Mouse (Mus musculus): ENCODE measurements around the gene Slc25a23. TPM values are rescaled to one million over a fixed set of nuclear protein-coding genes. Genes with fewer than 3 reads are reported as not detected.

The Slc25a23 gene
- polyA plus RNA-seq, 1 experiment, result 8.8 TPM

GRCm38 (mm10) chr17:57012245-57012795 is 47.3 kb downstream of the Slc25a23 start:
- H3K4me1 ChIP-seq (ENCODE audit: control insufficient read depth, insufficient read depth, low read length), result peaks cover 5% of the 10 kb centered on the region
- H3K36me3 ChIP-seq (ENCODE audit: control insufficient read depth, insufficient read depth, low read length), result no peaks in the 10 kb centered on the region; the same call in 1 of the 2 replicates
- TF ChIP-seq CTCF (IDR thresholded peaks at IDR 0.05; ENCODE audit: control insufficient read depth, insufficient read depth, insufficient replicate concordance, low read depth, low read length), result no peak
- TF ChIP-seq POLR2A (IDR thresholded peaks at IDR 0.05; ENCODE audit: control insufficient read depth, low read depth, low read length), result no peak
- H3K4me3 ChIP-seq (ENCODE audit: control insufficient read depth, low read depth, low read length), result peak overlapping the region; percentile 97
- H3K27ac ChIP-seq (ENCODE audit: control insufficient read depth, insufficient read depth, low read depth, low read length), result peak overlapping the region; percentile 97
- H3K27me3 ChIP-seq (ENCODE audit: control insufficient read depth, insufficient read depth, low read length), result no peaks in the 10 kb centered on the region

GRCm38 (mm10) chr17:57011236-57012141 is 48.2 kb downstream of the Slc25a23 start, which contains the start of the genes Gtf2f1 and Gm17949:
TSS of gene Gtf2f1 (minus strand) at chr17:57011288.
TSS of gene Gm17949 (plus strand) at chr17:57011469.
- Histone ChIP-seq H3K4me1 (ENCODE audit: control insufficient read depth, insufficient read depth, low read length) (peaks cover 5% of the 10 kb centered on the region), H3K27ac (ENCODE audit: control insufficient read depth, insufficient read depth, low read depth, low read length) (peak within 1 kb of the TSS; percentile 97), H3K27me3 (ENCODE audit: control insufficient read depth, insufficient read depth, low read length) (no peaks in the 10 kb centered on the region), H3K4me3 (ENCODE audit: control insufficient read depth, low read depth, low read length) (peak within 1 kb of the TSS; percentile 97), H3K36me3 (ENCODE audit: control insufficient read depth, insufficient read depth, low read length) (no peaks in the 10 kb centered on the region; the same call in 1 of the 2 replicates)
- peak; percentile 99 for TF ChIP-seq POLR2A (IDR thresholded peaks at IDR 0.05; ENCODE audit: control insufficient read depth, low read depth, low read length)
- no peak for TF ChIP-seq CTCF (IDR thresholded peaks at IDR 0.05; ENCODE audit: control insufficient read depth, insufficient read depth, insufficient replicate concordance, low read depth, low read length)

- Histone ChIP-seq H3K27ac (ENCODE audit: control insufficient read depth, insufficient read depth, low read depth, low read length) (peak overlapping the region; percentile 97), H3K4me3 (ENCODE audit: control insufficient read depth, low read depth, low read length) (peak overlapping the region; percentile 97), H3K27me3 (ENCODE audit: control insufficient read depth, insufficient read depth, low read length) (no peaks in the 10 kb centered on the region), H3K36me3 (ENCODE audit: control insufficient read depth, insufficient read depth, low read length) (no peaks in the 10 kb centered on the region; the same call in 1 of the 2 replicates), H3K4me1 (ENCODE audit: control insufficient read depth, insufficient read depth, low read length) (peaks cover 5% of the 10 kb centered on the region)
- TF ChIP-seq POLR2A (IDR thresholded peaks at IDR 0.05; ENCODE audit: control insufficient read depth, low read depth, low read length), result no peak
- TF ChIP-seq CTCF (IDR thresholded peaks at IDR 0.05; ENCODE audit: control insufficient read depth, insufficient read depth, insufficient replicate concordance, low read depth, low read length), result no peak
Observed at GRCm38 (mm10) chr17:57010911-57011235, 48.8 kb downstream of the Slc25a23 start.

GRCm38 (mm10) chr17:57007137-57007905 is 52.3 kb downstream of the Slc25a23 start:
- no peak overlapping the region for H3K27ac ChIP-seq (ENCODE audit: control insufficient read depth, insufficient read depth, low read depth, low read length)
- H3K4me1 ChIP-seq (ENCODE audit: control insufficient read depth, insufficient read depth, low read length), result peaks cover 5% of the 10 kb centered on the region
- H3K27me3 ChIP-seq (ENCODE audit: control insufficient read depth, insufficient read depth, low read length), result no peaks in the 10 kb centered on the region
- no peaks in the 10 kb centered on the region; the same call in 1 of the 2 replicates for H3K36me3 ChIP-seq (ENCODE audit: control insufficient read depth, insufficient read depth, low read length)
- no peak overlapping the region for H3K4me3 ChIP-seq (ENCODE audit: control insufficient read depth, low read depth, low read length)
- TF ChIP-seq POLR2A (IDR thresholded peaks at IDR 0.05; ENCODE audit: control insufficient read depth, low read depth, low read length), result no peak
- peak; percentile 30; the same call in 1 of the 2 replicates for TF ChIP-seq CTCF (IDR thresholded peaks at IDR 0.05; ENCODE audit: control insufficient read depth, insufficient read depth, insufficient replicate concordance, low read depth, low read length)

- TF ChIP-seq CTCF (IDR thresholded peaks at IDR 0.05; ENCODE audit: control insufficient read depth, insufficient read depth, insufficient replicate concordance, low read depth, low read length) (no peak), POLR2A (IDR thresholded peaks at IDR 0.05; ENCODE audit: control insufficient read depth, low read depth, low read length) (no peak)
- Histone ChIP-seq H3K4me1 (ENCODE audit: control insufficient read depth, insufficient read depth, low read length) (no peaks in the 10 kb centered on the region), H3K27ac (ENCODE audit: control insufficient read depth, insufficient read depth, low read depth, low read length) (no peak overlapping the region), H3K4me3 (ENCODE audit: control insufficient read depth, low read depth, low read length) (no peak overlapping the region), H3K27me3 (ENCODE audit: control insufficient read depth, insufficient read depth, low read length) (no peaks in the 10 kb centered on the region), H3K36me3 (ENCODE audit: control insufficient read depth, insufficient read depth, low read length) (no peaks in the 10 kb centered on the region)
Observed at GRCm38 (mm10) chr17:57003994-57004393, 55.7 kb downstream of the Slc25a23 start.

GRCm38 (mm10) chr17:57001228-57001627 is 58.4 kb downstream of the Slc25a23 start:
- TF ChIP-seq CTCF (IDR thresholded peaks at IDR 0.05; ENCODE audit: control insufficient read depth, insufficient read depth, insufficient replicate concordance, low read depth, low read length) (no peak), POLR2A (IDR thresholded peaks at IDR 0.05; ENCODE audit: control insufficient read depth, low read depth, low read length) (no peak)
- Histone ChIP-seq H3K4me3 (ENCODE audit: control insufficient read depth, low read depth, low read length) (no peak overlapping the region), H3K27me3 (ENCODE audit: control insufficient read depth, insufficient read depth, low read length) (no peaks in the 10 kb centered on the region), H3K4me1 (ENCODE audit: control insufficient read depth, insufficient read depth, low read length) (peaks cover 8% of the 10 kb centered on the region), H3K36me3 (ENCODE audit: control insufficient read depth, insufficient read depth, low read length) (no peaks in the 10 kb centered on the region), H3K27ac (ENCODE audit: control insufficient read depth, insufficient read depth, low read depth, low read length) (no peak overlapping the region)
